Mouse (Mus musculus): ENCODE measurements around the gene Tanc1. TPM values are rescaled to one million over a fixed set of nuclear protein-coding genes. Genes with fewer than 3 reads are reported as not detected.

Tanc1 gene
- total RNA-seq, 2 experiments from 2014 or later = 9.4 to 10.8 TPM

- intact Hi-C loops (cut with DNase I) = no loop called here
- DNase-seq = no peak
Observed at GRCm38 (mm10) chr2:59646740-59647390, 35.0 kb downstream of the Tanc1 start.

GRCm38 (mm10) chr2:59648444-59648843 lies 36.6 kb downstream of the Tanc1 start:
- intact Hi-C loops (cut with DNase I) = no loop called here
- DNase-seq = no peak

GRCm38 (mm10) chr2:59651801-59652200 lies 40.0 kb downstream of the Tanc1 start:
- intact Hi-C loops (cut with DNase I) = no loop called here
- DNase-seq = no peak

- no peak for DNase-seq
- intact Hi-C loops (cut with DNase I) = no loop called here
Observed at GRCm38 (mm10) chr2:59652702-59653101, 40.9 kb downstream of the Tanc1 start.

- DNase-seq = peak; percentile 17
- intact Hi-C loops (cut with DNase I) = no loop called here
Observed at GRCm38 (mm10) chr2:59653306-59654165, 41.7 kb downstream of the Tanc1 start.

- DNase-seq = no peak
Observed at GRCm38 (mm10) chr2:59655471-59655870, 43.6 kb downstream of the Tanc1 start.

GRCm38 (mm10) chr2:59656680-59657079 lies 44.8 kb downstream of the Tanc1 start:
- no peak for DNase-seq
- intact Hi-C loops (cut with DNase I) = no loop called here

More at GRCm38 (mm10) chr2:59655471-59655870, 43.6 kb downstream of the Tanc1 start:
- intact Hi-C loops (cut with DNase I) = no loop called here

- intact Hi-C loops (cut with DNase I) = no loop called here
- DNase-seq = no peak
Observed at GRCm38 (mm10) chr2:59659686-59660085, 47.8 kb downstream of the Tanc1 start.

- no peak for DNase-seq
- intact Hi-C loops (cut with DNase I) = no loop called here
Observed at GRCm38 (mm10) chr2:59660891-59661805, 49.3 kb downstream of the Tanc1 start.

GRCm38 (mm10) chr2:59664803-59665567 lies 53.1 kb downstream of the Tanc1 start:
- DNase-seq = peak; percentile 33
- intact Hi-C loops (cut with DNase I) = no loop called here

GRCm38 (mm10) chr2:59666533-59666932 lies 54.7 kb downstream of the Tanc1 start:
- intact Hi-C loops (cut with DNase I) = no loop called here
- DNase-seq = no peak

GRCm38 (mm10) chr2:59670087-59671060 lies 58.5 kb downstream of the Tanc1 start:
- no peak for DNase-seq
- intact Hi-C loops (cut with DNase I) = no loop called here

GRCm38 (mm10) chr2:59671671-59672070 lies 59.8 kb downstream of the Tanc1 start:
- DNase-seq = no peak
- intact Hi-C loops (cut with DNase I) = no loop called here

GRCm38 (mm10) chr2:59672086-59672485 lies 60.2 kb downstream of the Tanc1 start:
- intact Hi-C loops (cut with DNase I) = no loop called here
- DNase-seq = no peak

- DNase-seq = no peak
- intact Hi-C loops (cut with DNase I) = no loop called here
Observed at GRCm38 (mm10) chr2:59672686-59673085, 60.8 kb downstream of the Tanc1 start.

- intact Hi-C loops (cut with DNase I) = no loop called here
Observed at GRCm38 (mm10) chr2:59673351-59673750, 61.5 kb downstream of the Tanc1 start.

GRCm38 (mm10) chr2:59673877-59674276 lies 62.0 kb downstream of the Tanc1 start:
- DNase-seq = no peak
- intact Hi-C loops (cut with DNase I) = no loop called here

More at GRCm38 (mm10) chr2:59673351-59673750, 61.5 kb downstream of the Tanc1 start:
- no peak for DNase-seq

- intact Hi-C loops (cut with DNase I) = no loop called here
- no peak for DNase-seq
Observed at GRCm38 (mm10) chr2:59675270-59675995, 63.6 kb downstream of the Tanc1 start.

Data from left cerebral cortex, postnatal 4 days (tissue).